Mouse (Mus musculus): ENCODE measurements at regions not wholly inside any gene's neighbourhood (a gene's known extent, or its start where the extent isn't known, plus 50 kb on each side); places are given as distances from the start of the nearest gene placed in this dataset.
"Not testable (repeated sequence)": the region's sequence is repeated elsewhere in the genome, so short reads cannot be mapped to it uniquely, and the experiment has no call there.

DNA sequence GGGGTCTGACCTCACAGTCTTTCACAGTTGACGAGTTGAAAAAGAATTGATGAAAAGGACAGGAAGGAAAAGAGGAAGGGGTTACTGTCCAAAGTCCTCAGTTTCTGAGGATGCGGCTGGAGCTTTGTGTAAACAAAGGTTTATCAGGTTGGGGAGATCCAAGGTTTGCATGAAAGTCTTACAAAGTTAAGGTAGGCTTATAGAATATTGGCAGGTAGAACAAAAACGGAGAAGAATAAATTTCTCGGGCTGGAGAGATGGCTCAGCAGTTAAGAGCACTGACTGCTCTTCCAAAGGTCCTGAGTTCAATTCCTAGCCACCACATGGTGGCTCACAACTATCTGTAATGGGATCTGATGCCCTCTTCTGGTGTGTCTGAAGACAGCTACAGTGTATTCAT lies 60.9 kb upstream of the Acpp start:
- not testable (repeated sequence) for DNase-seq (ENCODE audit: low read depth, low spot score)

DNA sequence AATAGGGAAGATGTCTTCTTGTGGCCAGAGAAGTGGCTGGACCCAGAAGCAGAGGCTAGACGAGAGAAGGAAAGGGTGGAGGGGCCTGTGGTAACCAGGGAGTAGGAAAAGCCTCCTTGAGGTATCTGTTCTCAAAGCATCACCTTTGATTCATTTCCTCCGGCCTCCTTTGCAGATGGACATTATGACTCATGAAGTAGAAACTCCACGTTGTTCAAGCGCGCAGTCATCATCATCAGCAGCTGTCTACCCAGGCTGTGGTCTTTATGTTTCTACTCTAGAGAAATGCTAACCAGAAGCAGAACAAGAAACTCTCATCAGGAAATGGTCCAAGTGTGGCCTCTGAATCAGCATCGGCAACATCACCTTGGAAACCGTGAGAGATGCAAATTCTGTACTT lies 50.3 kb upstream of the Acpp start:
- DNase-seq (ENCODE audit: low read depth, low spot score), result no peak

Measured in mesoderm, embryonic 11.5 days (tissue).